Mouse (Mus musculus): Measurements from ENCODE around the gene Lrp6. TPM values are rescaled to one million over a fixed set of nuclear protein-coding genes. Genes with fewer than 3 reads are reported as not detected.

Gene Lrp6
- polyA plus RNA-seq, 1 experiment from 2014 or later, result 33.6 TPM

GRCm38 (mm10) chr6:134470857-134471256 is 95.9 kb downstream of the Lrp6 start:
- Histone ChIP-seq H3K9me3 (replicated peaks; ENCODE audit: control insufficient read depth, low read length) (no peaks in the 10 kb centered on the region), H3K4me3 (ENCODE audit: low read depth, low read length) (no peak overlapping the region), H3K36me3 (replicated peaks; ENCODE audit: control insufficient read depth, insufficient read depth, low read depth, low read length) (no peaks in the 10 kb centered on the region; the same call in 1 of the 2 replicates), H3K4me2 (ENCODE audit: low read depth, low read length) (no peak overlapping the region), H3K9ac (replicated peaks; ENCODE audit: low read length) (no peak overlapping the region), H3K27me3 (ENCODE audit: control insufficient read depth, insufficient read depth, low read length) (no peaks in the 10 kb centered on the region), H3K4me1 (ENCODE audit: control insufficient read depth, insufficient read depth, low read length) (no peaks in the 10 kb centered on the region), H3K27ac (replicated peaks; ENCODE audit: low read depth, low read length) (no peak overlapping the region)
- ATAC-seq (replicated peaks; ENCODE audit: insufficient number of reproducible peaks, low FRiP score, low TSS enrichment, low read depth) (no peak), DNase-seq (ENCODE audit: low spot score) (no peak)
- WGBS, result 91% methylated on average over 14 of the region's 14 CpGs

GRCm38 (mm10) chr6:134469297-134469696 is 97.5 kb downstream of the Lrp6 start:
- no peak overlapping the region for H3K27ac ChIP-seq (replicated peaks; ENCODE audit: low read depth, low read length)
- H3K4me1 ChIP-seq (ENCODE audit: control insufficient read depth, insufficient read depth, low read length), result no peaks in the 10 kb centered on the region
- H3K9ac ChIP-seq (replicated peaks; ENCODE audit: low read length), result no peak overlapping the region
- no peaks in the 10 kb centered on the region for H3K9me3 ChIP-seq (replicated peaks; ENCODE audit: control insufficient read depth, low read length)
- DNase-seq (ENCODE audit: low spot score) (no peak), ATAC-seq (replicated peaks; ENCODE audit: insufficient number of reproducible peaks, low FRiP score, low TSS enrichment, low read depth) (no peak)
- WGBS, result 94% methylated on average over 2 of the region's 2 CpGs
- no peak overlapping the region for H3K4me2 ChIP-seq (ENCODE audit: low read depth, low read length)
- H3K27me3 ChIP-seq (ENCODE audit: control insufficient read depth, insufficient read depth, low read length), result no peaks in the 10 kb centered on the region
- H3K36me3 ChIP-seq (replicated peaks; ENCODE audit: control insufficient read depth, insufficient read depth, low read depth, low read length), result no peaks in the 10 kb centered on the region; the same call in none of the 2 replicates
- H3K4me3 ChIP-seq (ENCODE audit: low read depth, low read length), result no peak overlapping the region

- no peaks in the 10 kb centered on the region for H3K27me3 ChIP-seq (ENCODE audit: control insufficient read depth, insufficient read depth, low read length)
- no peak overlapping the region for H3K27ac ChIP-seq (replicated peaks; ENCODE audit: low read depth, low read length)
- H3K4me3 ChIP-seq (ENCODE audit: low read depth, low read length), result no peak overlapping the region
- 93% methylated on average over 10 of the region's 10 CpGs for WGBS
- DNase-seq (ENCODE audit: low spot score), result no peak
- H3K4me2 ChIP-seq (ENCODE audit: low read depth, low read length), result no peak overlapping the region
- no peaks in the 10 kb centered on the region for H3K9me3 ChIP-seq (replicated peaks; ENCODE audit: control insufficient read depth, low read length)
- H3K9ac ChIP-seq (replicated peaks; ENCODE audit: low read length), result no peak overlapping the region
- H3K36me3 ChIP-seq (replicated peaks; ENCODE audit: control insufficient read depth, insufficient read depth, low read depth, low read length), result no peaks in the 10 kb centered on the region; the same call in none of the 2 replicates
- no peaks in the 10 kb centered on the region for H3K4me1 ChIP-seq (ENCODE audit: control insufficient read depth, insufficient read depth, low read length)
- ATAC-seq (replicated peaks; ENCODE audit: insufficient number of reproducible peaks, low FRiP score, low TSS enrichment, low read depth), result no peak
Measured at GRCm38 (mm10) chr6:134466671-134467229, 100.0 kb downstream of the Lrp6 start.

GRCm38 (mm10) chr6:134461175-134461574 is 105.6 kb downstream of the Lrp6 start:
- Histone ChIP-seq H3K27ac (replicated peaks; ENCODE audit: low read depth, low read length) (no peak overlapping the region), H3K36me3 (replicated peaks; ENCODE audit: control insufficient read depth, insufficient read depth, low read depth, low read length) (peaks cover 8% of the 10 kb centered on the region)

GRCm38 (mm10) chr6:134458376-134458775 is 108.4 kb downstream of the Lrp6 start:
- DNase-seq (ENCODE audit: low spot score), result no peak
- Histone ChIP-seq H3K9ac (replicated peaks; ENCODE audit: low read length) (no peak overlapping the region), H3K4me3 (ENCODE audit: low read depth, low read length) (no peak overlapping the region), H3K4me1 (ENCODE audit: control insufficient read depth, insufficient read depth, low read length) (no peaks in the 10 kb centered on the region), H3K4me2 (ENCODE audit: low read depth, low read length) (no peak overlapping the region), H3K27me3 (ENCODE audit: control insufficient read depth, insufficient read depth, low read length) (no peaks in the 10 kb centered on the region), H3K27ac (replicated peaks; ENCODE audit: low read depth, low read length) (no peak overlapping the region), H3K9me3 (replicated peaks; ENCODE audit: control insufficient read depth, low read length) (no peaks in the 10 kb centered on the region), H3K36me3 (replicated peaks; ENCODE audit: control insufficient read depth, insufficient read depth, low read depth, low read length) (peaks cover 19% of the 10 kb centered on the region)
- WGBS, result 84% methylated on average over 1 of the region's 1 CpGs
- no peak for ATAC-seq (replicated peaks; ENCODE audit: insufficient number of reproducible peaks, low FRiP score, low TSS enrichment, low read depth)

More at GRCm38 (mm10) chr6:134461175-134461574, 105.6 kb downstream of the Lrp6 start:
- ATAC-seq (replicated peaks; ENCODE audit: insufficient number of reproducible peaks, low FRiP score, low TSS enrichment, low read depth) (no peak), DNase-seq (ENCODE audit: low spot score) (no peak)
- Histone ChIP-seq H3K4me3 (ENCODE audit: low read depth, low read length) (no peak overlapping the region), H3K4me1 (ENCODE audit: control insufficient read depth, insufficient read depth, low read length) (no peaks in the 10 kb centered on the region), H3K9ac (replicated peaks; ENCODE audit: low read length) (no peak overlapping the region), H3K9me3 (replicated peaks; ENCODE audit: control insufficient read depth, low read length) (no peaks in the 10 kb centered on the region), H3K4me2 (ENCODE audit: low read depth, low read length) (no peak overlapping the region), H3K27me3 (ENCODE audit: control insufficient read depth, insufficient read depth, low read length) (no peaks in the 10 kb centered on the region)
- 86% methylated on average over 6 of the region's 6 CpGs for WGBS

GRCm38 (mm10) chr6:134454093-134454492 is 112.7 kb downstream of the Lrp6 start:
- Histone ChIP-seq H3K27ac (replicated peaks; ENCODE audit: low read depth, low read length) (no peak overlapping the region), H3K4me3 (ENCODE audit: low read depth, low read length) (no peak overlapping the region), H3K4me2 (ENCODE audit: low read depth, low read length) (no peak overlapping the region), H3K36me3 (replicated peaks; ENCODE audit: control insufficient read depth, insufficient read depth, low read depth, low read length) (peaks cover 14% of the 10 kb centered on the region), H3K4me1 (ENCODE audit: control insufficient read depth, insufficient read depth, low read length) (no peaks in the 10 kb centered on the region; the same call in 1 of the 2 replicates), H3K9ac (replicated peaks; ENCODE audit: low read length) (no peak overlapping the region), H3K27me3 (ENCODE audit: control insufficient read depth, insufficient read depth, low read length) (no peaks in the 10 kb centered on the region), H3K9me3 (replicated peaks; ENCODE audit: control insufficient read depth, low read length) (no peaks in the 10 kb centered on the region)
- peak; percentile 30 for DNase-seq (ENCODE audit: low spot score)
- ATAC-seq (replicated peaks; ENCODE audit: insufficient number of reproducible peaks, low FRiP score, low TSS enrichment, low read depth), result no peak
- WGBS, result 89% methylated on average over 1 of the region's 1 CpGs

GRCm38 (mm10) chr6:134450661-134451119 is 116.1 kb downstream of the Lrp6 start:
- Histone ChIP-seq H3K4me1 (ENCODE audit: control insufficient read depth, insufficient read depth, low read length) (no peaks in the 10 kb centered on the region; the same call in 1 of the 2 replicates), H3K36me3 (replicated peaks; ENCODE audit: control insufficient read depth, insufficient read depth, low read depth, low read length) (peaks cover 11% of the 10 kb centered on the region), H3K9me3 (replicated peaks; ENCODE audit: control insufficient read depth, low read length) (no peaks in the 10 kb centered on the region), H3K4me2 (ENCODE audit: low read depth, low read length) (no peak overlapping the region), H3K27me3 (ENCODE audit: control insufficient read depth, insufficient read depth, low read length) (no peaks in the 10 kb centered on the region), H3K27ac (replicated peaks; ENCODE audit: low read depth, low read length) (no peak overlapping the region), H3K4me3 (ENCODE audit: low read depth, low read length) (no peak overlapping the region), H3K9ac (replicated peaks; ENCODE audit: low read length) (no peak overlapping the region)
- 48% methylated on average over 14 of the region's 14 CpGs for WGBS
- ATAC-seq (replicated peaks; ENCODE audit: insufficient number of reproducible peaks, low FRiP score, low TSS enrichment, low read depth), result peak; percentile 92
- DNase-seq (ENCODE audit: low spot score), result peak; percentile 85

GRCm38 (mm10) chr6:134449958-134450357 is 116.8 kb downstream of the Lrp6 start:
- Histone ChIP-seq H3K27me3 (ENCODE audit: control insufficient read depth, insufficient read depth, low read length) (no peaks in the 10 kb centered on the region), H3K36me3 (replicated peaks; ENCODE audit: control insufficient read depth, insufficient read depth, low read depth, low read length) (peaks cover 11% of the 10 kb centered on the region), H3K4me2 (ENCODE audit: low read depth, low read length) (no peak overlapping the region), H3K4me3 (ENCODE audit: low read depth, low read length) (no peak overlapping the region), H3K4me1 (ENCODE audit: control insufficient read depth, insufficient read depth, low read length) (no peaks in the 10 kb centered on the region; the same call in 1 of the 2 replicates), H3K27ac (replicated peaks; ENCODE audit: low read depth, low read length) (no peak overlapping the region), H3K9ac (replicated peaks; ENCODE audit: low read length) (no peak overlapping the region), H3K9me3 (replicated peaks; ENCODE audit: control insufficient read depth, low read length) (no peaks in the 10 kb centered on the region)
- 64% methylated on average over 11 of the region's 11 CpGs for WGBS
- DNase-seq (ENCODE audit: low spot score) (no peak), ATAC-seq (replicated peaks; ENCODE audit: insufficient number of reproducible peaks, low FRiP score, low TSS enrichment, low read depth) (no peak)
